Mouse (Mus musculus) lung, adult 2 months (tissue): ENCODE results near the gene Zcrb1. TPM values are rescaled to one million over a fixed set of nuclear protein-coding genes. Genes with fewer than 3 reads are reported as not detected.
A peak's percentile ranks its signal among the peaks of the same experiment; 100 is the strongest.

Experiments
- DNase-seq: peaks from one replicate; pipeline ENCODE4 v3.0.0; 2022
- H3K4me1 ChIP-seq: fragments of 200-500 bp; 2 replicates; pipeline ENCODE4 v1.6.1; 2011; ENCODE audit warnings: low read length; ENCODE audit not compliant: control insufficient read depth, insufficient read depth
- H3K4me3 ChIP-seq: fragments of 200-500 bp; replicated peaks from 2 replicates; pipeline ENCODE3; 2011; ENCODE audit warnings: low read depth, mild to moderate bottlenecking, control low read depth, low read length; ENCODE audit errors: extremely low read depth
- CTCF ChIP-seq: fragments of 200-500 bp; IDR thresholded peaks from 2 replicates; pipeline ENCODE4 v1.5.1; 2011; ENCODE audit warnings: mild to moderate bottlenecking, low read length, control low read depth; ENCODE audit not compliant: insufficient read depth
- POLR2A ChIP-seq: fragments of 200-500 bp; IDR thresholded peaks from 2 replicates; pipeline ENCODE4 v1.6.1; 2011; ENCODE audit warnings: low read depth, mild to moderate bottlenecking, control low read depth, low read length, borderline replicate concordance; ENCODE audit errors: extremely low read depth
- WGBS: fragments of 180-500 bp; shearing (Covaris S2); methylation state at CpG from one replicate; pipeline ENCODE4 v1.1.7; 2018; 5-methylcytosine and 5-hydroxymethylcytosine counted together
- polyA plus RNA-seq: library from polyadenylated mRNA; depleted of rRNA; stranded (reverse); fragments of >200 nt; gene quantifications from 2 replicates; pipeline ENCODE4 v1.2.3, GENCODE M21; 2012; rRNA removed

Gene Zcrb1
- polyA plus RNA-seq, 1 experiment: 30.4 TPM

GRCm38 (mm10) chr15:93371838-93372237 is 26.3 kb downstream of the Zcrb1 start:
- Histone ChIP-seq H3K4me3 (no peak overlapping the region), H3K4me1 (no peaks in the 10 kb centered on the region)
- TF ChIP-seq POLR2A (no peak), CTCF (no peak)
- no peak for DNase-seq
- WGBS: 82% methylated on average over 2 of the region's 2 CpGs

- no peak for DNase-seq
- 40% methylated on average over 9 of the region's 9 CpGs for WGBS
- no peaks in the 10 kb centered on the region for H3K4me1 ChIP-seq
- H3K4me3 ChIP-seq: no peak overlapping the region
- no peak for TF ChIP-seq CTCF
- TF ChIP-seq POLR2A: no peak
Measured at GRCm38 (mm10) chr15:93368558-93368957, 29.6 kb downstream of the Zcrb1 start.

GRCm38 (mm10) chr15:93365561-93365960 is 32.6 kb downstream of the Zcrb1 start:
- Histone ChIP-seq H3K4me3 (no peak overlapping the region), H3K4me1 (no peaks in the 10 kb centered on the region)
- TF ChIP-seq POLR2A (no peak), CTCF (no peak)
- no peak for DNase-seq
- 76% methylated on average over 6 of the region's 6 CpGs for WGBS

GRCm38 (mm10) chr15:93358346-93359095 is 39.6 kb downstream of the Zcrb1 start:
- 87% methylated on average over 19 of the region's 19 CpGs for WGBS
- Histone ChIP-seq H3K4me1 (no peaks in the 10 kb centered on the region), H3K4me3 (no peak overlapping the region)
- DNase-seq: no peak
- no peak for TF ChIP-seq CTCF
- TF ChIP-seq POLR2A: no peak

- Histone ChIP-seq H3K4me3 (no peak overlapping the region), H3K4me1 (no peaks in the 10 kb centered on the region)
- DNase-seq: no peak
- 62% methylated on average over 10 of the region's 10 CpGs for WGBS
- TF ChIP-seq CTCF (no peak), POLR2A (no peak)
Measured at GRCm38 (mm10) chr15:93340630-93341379, 57.3 kb downstream of the Zcrb1 start.

GRCm38 (mm10) chr15:93336925-93337761 is 61.0 kb downstream of the Zcrb1 start, which contains the start of gene Yaf2:
Gene Yaf2, minus strand, starts transcription at chr15:93336935.
- no peaks in the 10 kb centered on the region for H3K4me1 ChIP-seq
- DNase-seq: peak; percentile 81
- under 1% methylated on average over 65 of the region's 73 CpGs for WGBS
- H3K4me3 ChIP-seq: peak within 1 kb of the TSS; percentile 95
- TF ChIP-seq CTCF (no peak), POLR2A (no peak)

- H3K4me1 ChIP-seq: no peaks in the 10 kb centered on the region
- peak overlapping the region; percentile 68 for H3K4me3 ChIP-seq
- 3% methylated on average over 28 of the region's 52 CpGs for WGBS
- no peak for TF ChIP-seq CTCF
- TF ChIP-seq POLR2A: no peak
- no peak for DNase-seq
Measured at GRCm38 (mm10) chr15:93336658-93336924, 61.5 kb downstream of the Zcrb1 start.

Other genes starting within 250 kb of the Zcrb1 start
- 3.8 and 6.8 TPM in 2 replicates for gene Gxylt1, start 123.2 kb downstream of the Zcrb1 start, polyA plus RNA-seq
- gene Yaf2, start 61.4 kb downstream of the Zcrb1 start, polyA plus RNA-seq: 25.6 and 27.3 TPM in 2 replicates
- gene Pphln1, start within 50 bp of the Zcrb1 start, polyA plus RNA-seq: 12.6 and 21.5 TPM in 2 replicates
- gene Prickle1, start 197.6 kb upstream of the Zcrb1 start, polyA plus RNA-seq: 44.2 and 62.3 TPM in 2 replicates